Mouse (Mus musculus) myocyte (in vitro differentiated cells): ENCODE measurements at regions not wholly inside any gene's neighbourhood (a gene's known extent, or its start where the extent isn't known, plus 50 kb on each side); places are given as distances from the start of the nearest gene placed in this dataset.

Experiments used
- CEBPB ChIP-seq: IDR thresholded peaks from 2 replicates; pipeline ENCODE4 v1.6.1; 2011; ENCODE audit warnings: mild to moderate bottlenecking, moderate library complexity; ENCODE audit not compliant: poor library complexity, insufficient read depth, severe bottlenecking
- E2F4 ChIP-seq: IDR thresholded peaks from one replicate; pipeline ENCODE4 v1.6.1; 2011; ENCODE audit warnings: mild to moderate bottlenecking, control low read depth, moderate library complexity; ENCODE audit not compliant: insufficient read depth
- MAX ChIP-seq: IDR thresholded peaks from one replicate; pipeline ENCODE4 v1.6.1; 2011; ENCODE audit warnings: low read depth, mild to moderate bottlenecking, control low read depth
- MYOD1 ChIP-seq, 3 experiments: IDR thresholded peaks; one replicate each; pipeline ENCODE4 v1.6.1; 2011; ENCODE audit warnings: control low read depth in 2 of 3, low read depth in 2 of 3, mild to moderate bottlenecking in 2 of 3, moderate library complexity in 1 of 3; ENCODE audit not compliant: insufficient read length in 2 of 3, control insufficient read depth in 1 of 3
- MYOG ChIP-seq, 3 experiments: IDR thresholded peaks; one replicate each; pipeline ENCODE4 v1.6.1; 2011; ENCODE audit warnings: control low read depth in 2 of 3, low read depth in 2 of 3, mild to moderate bottlenecking in 2 of 3; ENCODE audit not compliant: insufficient read length in 2 of 3, control insufficient read depth in 1 of 3, insufficient read depth in 1 of 3
- POLR2A ChIP-seq: IDR thresholded peaks from one replicate; pipeline ENCODE4 v1.6.1; 2011; ENCODE audit warnings: low read depth, mild to moderate bottlenecking, control low read depth, moderate library complexity; ENCODE audit not compliant: insufficient read length
- POLR2AphosphoS2 ChIP-seq: IDR thresholded peaks from one replicate; pipeline ENCODE4 v1.6.1; 2011; ENCODE audit warnings: low read depth, control low read depth; ENCODE audit not compliant: insufficient read length
- REST ChIP-seq: IDR thresholded peaks from one replicate; pipeline ENCODE4 v1.6.1; 2011; ENCODE audit warnings: mild to moderate bottlenecking, control low read depth, moderate library complexity; ENCODE audit not compliant: insufficient read depth, insufficient read length
- SRF ChIP-seq: IDR thresholded peaks from one replicate; pipeline ENCODE4 v1.6.1; 2011; ENCODE audit warnings: low read depth; ENCODE audit not compliant: control insufficient read depth, insufficient read length
- TCF12 ChIP-seq: IDR thresholded peaks from one replicate; pipeline ENCODE4 v1.6.1; 2011; ENCODE audit warnings: mild to moderate bottlenecking, control low read depth; ENCODE audit not compliant: poor library complexity, insufficient read depth, severe bottlenecking
- TCF3 ChIP-seq: IDR thresholded peaks from one replicate; pipeline ENCODE4 v1.6.1; 2011; ENCODE audit warnings: low read depth, control low read depth; ENCODE audit not compliant: insufficient read length
- USF1 ChIP-seq: IDR thresholded peaks from one replicate; pipeline ENCODE4 v1.6.1; 2011; ENCODE audit warnings: low read depth, mild to moderate bottlenecking, control low read depth, moderate library complexity

DNA sequence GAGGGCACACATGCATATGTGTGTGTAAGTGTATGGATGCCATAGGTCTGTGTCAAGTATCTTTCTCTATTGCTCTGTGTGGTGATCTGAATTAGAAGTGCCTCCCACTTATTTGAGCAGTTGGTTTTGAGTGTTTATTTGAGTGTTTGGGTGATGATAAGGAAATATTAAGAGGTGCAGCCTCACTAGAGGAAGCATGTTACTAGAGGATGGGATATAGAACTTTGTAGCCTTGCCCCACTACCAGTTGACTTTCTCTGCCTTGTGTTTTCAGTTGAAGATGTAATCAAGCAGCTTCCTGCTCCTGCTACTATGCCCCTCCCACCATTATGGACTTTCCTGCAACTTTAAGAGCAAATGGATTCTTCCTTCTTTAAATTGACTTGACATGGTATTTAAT, 799.6 kb upstream of the Lcorl start:
- TF ChIP-seq USF1 (no peak), MYOD1 (IDR thresholded peaks at IDR 0.05; ENCODE audit: control insufficient read depth in 1 of 3, insufficient read length in 2 of 3, low read depth in 2 of 3) (no peak), MYOG (IDR thresholded peaks at IDR 0.05; ENCODE audit: control insufficient read depth in 1 of 3, insufficient read depth in 1 of 3, insufficient read length in 2 of 3, low read depth in 2 of 3) (no peak), POLR2A (no peak), TCF12 (no peak), POLR2AphosphoS2 (no peak), MAX (no peak), CEBPB (no peak), E2F4 (no peak), REST (no peak), SRF (no peak), TCF3 (no peak)
